Mouse (Mus musculus) embryonic facial prominence, embryonic 10.5 days (tissue): Measurements from ENCODE around the gene Capn9. TPM values are rescaled to one million over a fixed set of nuclear protein-coding genes. Genes with fewer than 3 reads are reported as not detected.

Source experiments
- DNase-seq: peaks from one replicate; pipeline ENCODE4 v3.0.0-alpha.2; 2017; ENCODE audit warnings: low spot score
- H3K27ac ChIP-seq: fragments of 300-500 bp; sonication (generic); replicated peaks from 2 replicates; pipeline ENCODE4 v1.5.1; 2016; ENCODE audit warnings: mild to moderate bottlenecking
- H3K27me3 ChIP-seq: fragments of 300-500 bp; sonication (generic); replicated peaks from 2 replicates; pipeline ENCODE4 v1.6.1; 2016; ENCODE audit warnings: low read depth, mild to moderate bottlenecking; ENCODE audit not compliant: poor library complexity, severe bottlenecking
- H3K36me3 ChIP-seq: fragments of 300-500 bp; sonication (generic); replicated peaks from 2 replicates; pipeline ENCODE4 v1.6.1; 2016; ENCODE audit warnings: mild to moderate bottlenecking, moderate library complexity
- H3K4me1 ChIP-seq: fragments of 300-500 bp; sonication (generic); 2 replicates; pipeline ENCODE4 v1.6.1; 2016
- H3K4me3 ChIP-seq: fragments of 300-500 bp; sonication (generic); 2 replicates; pipeline ENCODE4 v1.5.1; 2016; ENCODE audit warnings: mild to moderate bottlenecking, moderate library complexity
- H3K9me3 ChIP-seq: fragments of 300-500 bp; sonication (generic); 2 replicates; pipeline ENCODE4 v1.6.1; 2016; ENCODE audit warnings: mild to moderate bottlenecking
- WGBS: fragments of 180-500 bp; shearing (Covaris S2); methylation state at CpG from one replicate; pipeline ENCODE4 v1.1.7; 2016; 5-methylcytosine and 5-hydroxymethylcytosine counted together
- polyA plus RNA-seq: library from polyadenylated mRNA; unstranded; fragments of >200 nt; fragmentation: Nextera tagmentation; extraction: Ambion mirVana; gene quantifications from 2 replicates; pipeline ENCODE4 v1.2.1, GENCODE M21; 2016

Capn9 gene
- polyA plus RNA-seq, 1 experiment from 2014 or later = not detected

GRCm38 (mm10) chr8:124658415-124658814, 82.5 kb downstream of the Capn9 start:
- WGBS = 78% methylated on average over 2 of the region's 2 CpGs
- no peak overlapping the region for H3K4me3 ChIP-seq

GRCm38 (mm10) chr8:124661781-124662180, 85.9 kb downstream of the Capn9 start:
- no peaks in the 10 kb centered on the region for H3K27me3 ChIP-seq
- WGBS = 53% methylated on average over 9 of the region's 9 CpGs
- H3K4me1 ChIP-seq = peaks cover 41% of the 10 kb centered on the region
- peaks cover 26% of the 10 kb centered on the region for H3K36me3 ChIP-seq
- no peaks in the 10 kb centered on the region for H3K9me3 ChIP-seq
- H3K27ac ChIP-seq = peak overlapping the region; percentile 92; the same call in 1 of the 2 replicates
- peak overlapping the region; percentile 75 for H3K4me3 ChIP-seq
- DNase-seq = no peak

More at GRCm38 (mm10) chr8:124658415-124658814, 82.5 kb downstream of the Capn9 start:
- no peak overlapping the region for H3K27ac ChIP-seq
- no peaks in the 10 kb centered on the region for H3K9me3 ChIP-seq
- H3K36me3 ChIP-seq = peaks cover 43% of the 10 kb centered on the region
- H3K27me3 ChIP-seq = no peaks in the 10 kb centered on the region
- DNase-seq = no peak
- H3K4me1 ChIP-seq = peaks cover 56% of the 10 kb centered on the region

DNA sequence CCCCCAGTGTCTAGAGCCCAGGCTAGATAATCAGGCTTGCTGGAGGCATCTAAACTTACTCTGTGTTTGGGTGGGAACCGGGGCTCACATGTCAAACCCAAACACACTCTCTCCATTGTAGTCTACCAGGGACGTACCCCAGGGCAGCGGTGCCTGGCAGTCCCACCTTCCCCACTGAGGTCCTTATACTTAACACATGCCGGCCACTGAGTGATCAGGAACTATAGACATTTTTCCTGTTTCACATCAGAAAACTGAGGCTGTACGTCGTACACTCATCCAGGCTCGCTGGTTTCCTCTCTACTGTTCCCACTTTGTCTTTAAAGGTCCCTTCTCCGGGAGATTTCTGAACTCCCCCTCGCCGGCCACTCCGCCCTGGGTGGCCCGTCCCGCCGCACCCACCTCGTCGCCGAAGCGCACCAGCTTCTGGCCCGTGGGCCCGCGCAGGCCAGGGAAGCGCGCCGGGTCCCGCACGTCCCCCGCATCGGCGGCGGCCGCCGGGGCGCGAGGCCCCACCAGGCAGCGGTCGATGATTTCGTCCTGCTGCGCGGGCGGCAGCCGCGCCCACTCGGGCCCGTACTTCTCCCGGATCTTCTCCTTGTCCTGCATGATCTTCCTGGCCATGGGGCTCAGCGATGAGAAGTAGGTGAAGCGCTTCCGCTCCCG, 86.7 kb downstream of the Capn9 start:
- no peaks in the 10 kb centered on the region for H3K9me3 ChIP-seq
- DNase-seq = peak; percentile 50

DNA sequence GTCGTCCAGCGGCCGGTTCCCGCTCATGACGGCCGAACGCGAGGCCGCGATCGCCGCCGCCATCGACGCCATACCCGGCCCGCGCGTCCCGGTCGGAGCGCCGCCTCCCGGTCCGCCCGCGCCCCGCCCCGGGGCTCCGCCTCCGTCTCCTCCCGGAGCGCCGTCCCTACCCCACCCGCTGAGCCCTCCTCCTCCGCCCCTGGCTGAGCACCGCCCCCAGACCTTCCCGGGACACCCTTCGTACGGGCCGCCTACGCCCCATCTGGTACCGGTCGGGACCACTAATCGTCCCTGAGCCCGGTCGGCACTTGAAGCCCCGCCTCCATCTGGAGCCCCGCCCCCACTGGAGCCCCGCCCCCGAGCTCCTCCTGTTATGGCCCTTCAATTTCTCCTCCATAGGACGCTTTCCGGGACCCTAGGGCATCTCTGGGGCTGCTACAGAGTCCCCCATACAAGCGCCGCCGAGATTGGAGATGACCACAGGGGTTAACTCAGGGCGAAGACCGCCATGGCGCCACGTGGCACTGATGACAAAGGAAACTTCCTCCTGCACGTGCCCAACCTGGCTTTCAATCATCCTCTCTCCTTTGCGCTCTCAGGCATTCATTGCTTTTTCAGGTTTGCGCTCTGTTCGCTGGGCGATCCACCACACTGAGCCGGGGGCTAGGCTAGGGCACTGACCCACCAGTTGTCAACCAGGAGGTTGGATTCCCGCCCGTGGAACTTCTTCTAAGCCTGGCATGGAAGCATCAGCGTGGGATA, 87.4 kb downstream of the Capn9 start, which contains the start of gene 2310022B05Rik:
2310022B05Rik (minus strand) TSS at position 258 of the 762 bp plus-strand sequence.
- no peaks in the 10 kb centered on the region for H3K27me3 ChIP-seq
- WGBS = 1% methylated on average over 69 of the region's 69 CpGs
- peak; percentile 94 for DNase-seq
- peak within 1 kb of the TSS; percentile 75 for H3K4me3 ChIP-seq
- peaks cover 14% of the 10 kb centered on the region for H3K36me3 ChIP-seq
- H3K27ac ChIP-seq = peak within 1 kb of the TSS; percentile 92
- H3K4me1 ChIP-seq = peaks cover 40% of the 10 kb centered on the region
- H3K9me3 ChIP-seq = no peaks in the 10 kb centered on the region

More for the DNA sequence above, 86.7 kb downstream of the Capn9 start:
- Histone ChIP-seq H3K4me3 (peak overlapping the region; percentile 75), H3K27me3 (no peaks in the 10 kb centered on the region), H3K36me3 (peaks cover 20% of the 10 kb centered on the region), H3K4me1 (peaks cover 41% of the 10 kb centered on the region), H3K27ac (peak overlapping the region; percentile 92)
- WGBS = under 1% methylated on average over 49 of the region's 49 CpGs

DNA sequence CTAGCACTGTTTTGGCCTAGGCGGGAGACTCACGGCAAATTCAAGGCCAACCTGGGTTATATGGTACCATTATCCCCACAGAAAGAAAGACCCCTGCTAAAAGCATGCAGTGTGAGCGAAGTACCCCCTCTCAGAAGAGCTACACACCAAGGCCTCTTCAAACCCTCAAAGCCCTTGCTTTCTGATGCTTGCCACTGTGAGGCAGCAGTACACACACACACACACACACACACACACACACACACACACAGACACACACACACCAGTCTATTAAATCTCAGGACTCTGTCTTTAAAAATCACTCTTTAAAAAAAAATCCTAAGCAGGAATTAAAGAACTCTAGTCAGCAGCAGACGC, 87.9 kb downstream of the Capn9 start:
- Histone ChIP-seq H3K27ac (peak overlapping the region; percentile 92), H3K4me1 (peaks cover 37% of the 10 kb centered on the region), H3K27me3 (no peaks in the 10 kb centered on the region), H3K4me3 (peak overlapping the region; percentile 75), H3K36me3 (peaks cover 9% of the 10 kb centered on the region; the same call in 1 of the 2 replicates), H3K9me3 (no peaks in the 10 kb centered on the region)
- WGBS = 52% methylated on average over 4 of the region's 4 CpGs
- no peak for DNase-seq

- H3K4me3 ChIP-seq = no peak overlapping the region
Observed at GRCm38 (mm10) chr8:124664414-124664813, 88.5 kb downstream of the Capn9 start.

More at GRCm38 (mm10) chr8:124664414-124664813, 88.5 kb downstream of the Capn9 start:
- WGBS = 78% methylated on average over 3 of the region's 3 CpGs
- no peaks in the 10 kb centered on the region for H3K27me3 ChIP-seq
- H3K4me1 ChIP-seq = peaks cover 36% of the 10 kb centered on the region
- peaks cover 6% of the 10 kb centered on the region; the same call in 1 of the 2 replicates for H3K36me3 ChIP-seq
- no peaks in the 10 kb centered on the region for H3K9me3 ChIP-seq
- no peak for DNase-seq
- H3K27ac ChIP-seq = no peak overlapping the region

Other genes starting within 250 kb of the Capn9 start
- gene Pgbd5, start 136.5 kb upstream of the Capn9 start, polyA plus RNA-seq = 1.1 and 1.3 TPM in 2 replicates
- gene Cog2, start 55.3 kb upstream of the Capn9 start, polyA plus RNA-seq = 41.8 and 41.9 TPM in 2 replicates
- 0.15 TPM in 1 of 2 replicates, not detected in the other for gene Agt, start 6.4 kb upstream of the Capn9 start, polyA plus RNA-seq
- gene 2310022B05Rik, start 87.3 kb downstream of the Capn9 start, polyA plus RNA-seq = 24.2 and 24.4 TPM in 2 replicates
- gene Ttc13, start 145.9 kb downstream of the Capn9 start, polyA plus RNA-seq = 47.0 and 48.7 TPM in 2 replicates
- gene Arv1, start 146.0 kb downstream of the Capn9 start, polyA plus RNA-seq = 31.5 and 33.5 TPM in 2 replicates
- gene Fam89a, start 175.7 kb downstream of the Capn9 start, polyA plus RNA-seq = 6.5 and 7.6 TPM in 2 replicates
- 0.36 and 0.51 TPM in 2 replicates for gene Trim67, start 217.0 kb downstream of the Capn9 start, polyA plus RNA-seq